Mouse (Mus musculus) urinary bladder, adult 2 months (tissue): ENCODE measurements around the gene Dcpp2. TPM values are rescaled to one million over a fixed set of nuclear protein-coding genes. Genes with fewer than 3 reads are reported as not detected.
"Not testable (repeated sequence)": the region's sequence is repeated elsewhere in the genome, so short reads cannot be mapped to it uniquely, and the experiment has no call there.

Experiments used
- DNase-seq: peaks from one replicate; pipeline ENCODE4 v3.0.0; 2022; ENCODE audit warnings: low spot score
- polyA plus RNA-seq: library from polyadenylated mRNA; depleted of rRNA; stranded (reverse); fragments of >200 nt; gene quantifications from 2 replicates; pipeline ENCODE4 v1.2.3, GENCODE M21; 2012; rRNA removed

Dcpp2 gene
- not detected in 2 replicates for polyA plus RNA-seq

- not testable (repeated sequence) for DNase-seq
Measured at GRCm38 (mm10) chr17:23880576-23880975, at the start of gene Dcpp2, which contains the start of gene Dcpp1. Dcpp2 (plus strand) TSS chr17:23880880. Dcpp1 (plus strand) TSS chr17:23880876.

GRCm38 (mm10) chr17:23831201-23831600, 49.5 kb upstream of the Dcpp2 start:
- DNase-seq = no peak

- DNase-seq = no peak
Measured at GRCm38 (mm10) chr17:23836006-23836575, 44.6 kb upstream of the Dcpp2 start, which contains the start of gene Prss33. Prss33 (minus strand) TSS chr17:23836056.

GRCm38 (mm10) chr17:23841145-23841544, 39.5 kb upstream of the Dcpp2 start:
- DNase-seq = no peak

- no peak for DNase-seq
Measured at GRCm38 (mm10) chr17:23843141-23843811, 37.4 kb upstream of the Dcpp2 start.

GRCm38 (mm10) chr17:23843812-23844273, 36.8 kb upstream of the Dcpp2 start, which contains the start of the genes Prss32 and Prss41:
Prss32 (plus strand) TSS chr17:23843855.
Prss41 (minus strand) TSS chr17:23844172.
- DNase-seq = no peak

- DNase-seq = no peak
Measured at GRCm38 (mm10) chr17:23850028-23850427, 30.7 kb upstream of the Dcpp2 start.

GRCm38 (mm10) chr17:23850853-23851749, 29.6 kb upstream of the Dcpp2 start:
- DNase-seq = no peak

- no peak for DNase-seq
Measured at GRCm38 (mm10) chr17:23853292-23853691, 27.4 kb upstream of the Dcpp2 start.

GRCm38 (mm10) chr17:23854229-23854765, 26.4 kb upstream of the Dcpp2 start:
- DNase-seq = no peak

- DNase-seq = no peak
Measured at GRCm38 (mm10) chr17:23857193-23857592, 23.5 kb upstream of the Dcpp2 start.

- no peak for DNase-seq
Measured at GRCm38 (mm10) chr17:23857913-23858312, 22.8 kb upstream of the Dcpp2 start.

GRCm38 (mm10) chr17:23862926-23863325, 17.8 kb upstream of the Dcpp2 start:
- no peak for DNase-seq

GRCm38 (mm10) chr17:23867756-23868155, 12.9 kb upstream of the Dcpp2 start, which contains the start of gene Prss21:
Prss21 (plus strand) TSS chr17:23868056.
- DNase-seq = no peak

- no peak for DNase-seq
Measured at GRCm38 (mm10) chr17:23868513-23868912, 12.2 kb upstream of the Dcpp2 start.

GRCm38 (mm10) chr17:23873884-23874856, 6.5 kb upstream of the Dcpp2 start:
- DNase-seq = no peak

- DNase-seq = no peak
Measured at GRCm38 (mm10) chr17:23876741-23877140, 3.9 kb upstream of the Dcpp2 start.

- DNase-seq = no peak
Measured at GRCm38 (mm10) chr17:23877166-23877565, 3.5 kb upstream of the Dcpp2 start.

- not testable (repeated sequence) for DNase-seq
Measured at GRCm38 (mm10) chr17:23917158-23917557, 36.5 kb downstream of the Dcpp2 start, which contains the start of gene Dcpp3. Dcpp3 (plus strand) TSS chr17:23917458.

- peak; percentile 83 for DNase-seq
Measured at GRCm38 (mm10) chr17:23924531-23925007, 43.9 kb downstream of the Dcpp2 start.
